Mouse (Mus musculus) heart, embryonic 15.5 days (tissue): Measurements from ENCODE around the gene Cers6. TPM values are rescaled to one million over a fixed set of nuclear protein-coding genes. Genes with fewer than 3 reads are reported as not detected.

Experiments
- ATAC-seq: fragments of 200-750 bp; cut with Nextera tagmentation; replicated peaks from 2 replicates; pipeline ENCODE4 v1.8.0; 2017; ENCODE audit warnings: low read depth, moderate TSS enrichment; ENCODE audit not compliant: insufficient number of reproducible peaks, insufficient read depth, low FRiP score
- H3K27ac ChIP-seq: fragments of 300-500 bp; sonication (generic); 2 replicates; pipeline ENCODE4 v1.5.1; 2015; ENCODE audit warnings: mild to moderate bottlenecking, inconsistent platforms
- H3K27me3 ChIP-seq: fragments of 300-500 bp; sonication (generic); 2 replicates; pipeline ENCODE4 v1.6.1; 2015; ENCODE audit warnings: inconsistent platforms
- H3K36me3 ChIP-seq: fragments of 300-500 bp; sonication (generic); 2 replicates; pipeline ENCODE4 v1.6.1; 2015; ENCODE audit warnings: mild to moderate bottlenecking, inconsistent platforms
- H3K4me1 ChIP-seq: fragments of 300-500 bp; sonication (generic); replicated peaks from 2 replicates; pipeline ENCODE4 v1.6.1; 2015; ENCODE audit warnings: inconsistent platforms
- H3K4me2 ChIP-seq: fragments of 300-500 bp; sonication (generic); 2 replicates; pipeline ENCODE4 v1.6.1; 2015; ENCODE audit warnings: inconsistent platforms, mild to moderate bottlenecking, moderate library complexity
- H3K4me3 ChIP-seq: fragments of 300-500 bp; sonication (generic); 2 replicates; pipeline ENCODE4 v1.5.1; 2015; ENCODE audit warnings: mild to moderate bottlenecking, inconsistent platforms
- H3K9ac ChIP-seq: fragments of 300-500 bp; sonication (generic); 2 replicates; pipeline ENCODE4 v1.6.1; 2015; ENCODE audit warnings: mild to moderate bottlenecking, inconsistent platforms
- H3K9me3 ChIP-seq: fragments of 300-500 bp; sonication (generic); replicated peaks from 2 replicates; pipeline ENCODE4 v1.6.1; 2016; ENCODE audit warnings: inconsistent platforms
- WGBS: fragments of 180-500 bp; shearing (Covaris S2); methylation state at CpG from one replicate; pipeline ENCODE4 v1.1.7; 2015; ENCODE audit warnings: mixed read lengths; 5-methylcytosine and 5-hydroxymethylcytosine counted together
- polyA plus RNA-seq: library from polyadenylated mRNA; unstranded; fragments of >200 nt; fragmentation: Nextera tagmentation; extraction: Ambion mirVana; gene quantifications from 2 replicates; pipeline ENCODE4 v1.2.1, GENCODE M21; 2015

Cers6 gene
- polyA plus RNA-seq, 1 experiment from 2014 or later: 19.2 TPM

- H3K4me3 ChIP-seq: no peak overlapping the region
- H3K9ac ChIP-seq: no peak overlapping the region
- no peak for ATAC-seq
- WGBS: 49% methylated on average over 5 of the region's 5 CpGs
- H3K4me1 ChIP-seq: peaks cover 20% of the 10 kb centered on the region
- no peak overlapping the region for H3K27ac ChIP-seq
- H3K27me3 ChIP-seq: no peaks in the 10 kb centered on the region
- no peak overlapping the region for H3K4me2 ChIP-seq
- no peaks in the 10 kb centered on the region; the same call in 1 of the 2 replicates for H3K36me3 ChIP-seq
- H3K9me3 ChIP-seq: no peaks in the 10 kb centered on the region
Observed at GRCm38 (mm10) chr2:68949728-68950127, 88.5 kb downstream of the Cers6 start.

- Histone ChIP-seq H3K4me3 (no peak overlapping the region), H3K27ac (no peak overlapping the region), H3K9me3 (no peaks in the 10 kb centered on the region), H3K4me1 (peaks cover 10% of the 10 kb centered on the region), H3K27me3 (no peaks in the 10 kb centered on the region), H3K4me2 (no peak overlapping the region), H3K9ac (no peak overlapping the region), H3K36me3 (no peaks in the 10 kb centered on the region; the same call in 1 of the 2 replicates)
- ATAC-seq: no peak
- 98% methylated on average over 3 of the region's 3 CpGs for WGBS
Observed at GRCm38 (mm10) chr2:68951706-68952105, 90.5 kb downstream of the Cers6 start.

- Histone ChIP-seq H3K4me2 (no peak overlapping the region), H3K27me3 (no peaks in the 10 kb centered on the region), H3K4me1 (peaks cover 14% of the 10 kb centered on the region), H3K4me3 (no peak overlapping the region), H3K9me3 (no peaks in the 10 kb centered on the region), H3K9ac (no peak overlapping the region), H3K27ac (no peak overlapping the region), H3K36me3 (no peaks in the 10 kb centered on the region; the same call in 1 of the 2 replicates)
- 86% methylated on average over 2 of the region's 2 CpGs for WGBS
- ATAC-seq: no peak
Observed at GRCm38 (mm10) chr2:68953688-68954087, 92.4 kb downstream of the Cers6 start.

GRCm38 (mm10) chr2:68955496-68955895 is 94.3 kb downstream of the Cers6 start:
- H3K4me1 ChIP-seq: peaks cover 3% of the 10 kb centered on the region
- H3K9me3 ChIP-seq: no peaks in the 10 kb centered on the region
- H3K27ac ChIP-seq: no peak overlapping the region
- no peak for ATAC-seq
- WGBS: 90% methylated on average over 2 of the region's 2 CpGs
- no peak overlapping the region for H3K4me3 ChIP-seq
- H3K9ac ChIP-seq: no peak overlapping the region
- no peak overlapping the region for H3K4me2 ChIP-seq
- no peaks in the 10 kb centered on the region for H3K27me3 ChIP-seq
- no peaks in the 10 kb centered on the region; the same call in 1 of the 2 replicates for H3K36me3 ChIP-seq

- Histone ChIP-seq H3K27me3 (no peaks in the 10 kb centered on the region), H3K4me3 (no peak overlapping the region), H3K4me2 (no peak overlapping the region), H3K36me3 (no peaks in the 10 kb centered on the region; the same call in 1 of the 2 replicates), H3K27ac (no peak overlapping the region), H3K9ac (no peak overlapping the region), H3K9me3 (no peaks in the 10 kb centered on the region), H3K4me1 (peaks cover 3% of the 10 kb centered on the region)
- WGBS: 81% methylated on average over 3 of the region's 3 CpGs
- no peak for ATAC-seq
Observed at GRCm38 (mm10) chr2:68956146-68956545, 94.9 kb downstream of the Cers6 start.

DNA sequence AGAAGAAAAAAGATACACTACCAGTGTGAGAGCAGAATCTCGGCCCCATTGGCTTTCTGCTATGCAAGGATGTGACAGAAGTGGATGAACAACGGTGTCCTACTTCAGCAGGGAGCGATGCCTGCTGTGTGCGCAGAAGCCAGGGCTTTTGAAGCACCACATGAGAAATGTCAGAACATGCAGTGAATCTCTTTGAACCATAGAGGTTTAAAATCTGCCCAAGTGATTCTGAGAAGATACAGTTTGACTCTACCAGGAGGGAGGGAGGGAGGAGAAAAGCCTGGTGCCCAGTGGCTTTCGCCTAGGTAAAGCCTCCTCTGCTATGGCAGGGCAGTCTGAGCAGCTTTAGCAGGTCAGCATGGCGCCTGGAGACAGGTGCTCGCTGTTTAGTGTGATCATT is 96.6 kb downstream of the Cers6 start:
- no peak overlapping the region for H3K27ac ChIP-seq
- H3K4me3 ChIP-seq: no peak overlapping the region
- no peaks in the 10 kb centered on the region for H3K36me3 ChIP-seq
- no peak overlapping the region for H3K9ac ChIP-seq
- H3K4me2 ChIP-seq: no peak overlapping the region
- ATAC-seq: no peak
- no peaks in the 10 kb centered on the region for H3K9me3 ChIP-seq
- H3K27me3 ChIP-seq: no peaks in the 10 kb centered on the region
- H3K4me1 ChIP-seq: peaks cover 3% of the 10 kb centered on the region
- 80% methylated on average over 7 of the region's 7 CpGs for WGBS

GRCm38 (mm10) chr2:68959573-68959972 is 98.3 kb downstream of the Cers6 start:
- 90% methylated on average over 4 of the region's 4 CpGs for WGBS
- H3K4me3 ChIP-seq: no peak overlapping the region
- H3K27ac ChIP-seq: no peak overlapping the region
- H3K36me3 ChIP-seq: no peaks in the 10 kb centered on the region
- no peaks in the 10 kb centered on the region for H3K9me3 ChIP-seq
- H3K4me1 ChIP-seq: peaks cover 3% of the 10 kb centered on the region
- no peak overlapping the region for H3K4me2 ChIP-seq
- no peak overlapping the region for H3K9ac ChIP-seq
- ATAC-seq: no peak
- H3K27me3 ChIP-seq: no peaks in the 10 kb centered on the region

DNA sequence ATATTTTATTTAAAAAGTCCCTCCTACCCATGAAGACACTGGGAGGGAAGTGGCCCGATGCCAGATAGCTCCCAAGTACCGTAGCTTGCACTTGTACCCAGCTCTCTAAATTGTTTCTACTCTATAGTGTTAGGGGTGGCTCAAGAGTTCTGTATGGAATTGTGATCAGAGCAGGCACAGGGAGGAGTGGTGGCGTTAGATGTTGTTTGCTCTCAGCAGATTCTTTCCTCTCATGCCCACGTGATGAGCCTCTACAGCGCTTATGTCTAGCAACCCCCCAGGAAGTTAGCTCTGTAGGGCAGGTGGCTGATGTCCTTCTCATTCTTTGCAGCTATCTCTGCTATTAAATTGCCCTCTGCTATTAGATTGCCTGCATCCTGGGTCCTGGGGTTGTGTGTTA is 98.8 kb downstream of the Cers6 start:
- ATAC-seq: no peak
- WGBS: 74% methylated on average over 5 of the region's 5 CpGs
- no peak overlapping the region for H3K4me2 ChIP-seq
- H3K4me3 ChIP-seq: no peak overlapping the region
- H3K27ac ChIP-seq: no peak overlapping the region
- H3K36me3 ChIP-seq: no peaks in the 10 kb centered on the region
- H3K9ac ChIP-seq: no peak overlapping the region
- H3K9me3 ChIP-seq: no peaks in the 10 kb centered on the region
- H3K4me1 ChIP-seq: peaks cover 3% of the 10 kb centered on the region
- no peaks in the 10 kb centered on the region for H3K27me3 ChIP-seq

DNA sequence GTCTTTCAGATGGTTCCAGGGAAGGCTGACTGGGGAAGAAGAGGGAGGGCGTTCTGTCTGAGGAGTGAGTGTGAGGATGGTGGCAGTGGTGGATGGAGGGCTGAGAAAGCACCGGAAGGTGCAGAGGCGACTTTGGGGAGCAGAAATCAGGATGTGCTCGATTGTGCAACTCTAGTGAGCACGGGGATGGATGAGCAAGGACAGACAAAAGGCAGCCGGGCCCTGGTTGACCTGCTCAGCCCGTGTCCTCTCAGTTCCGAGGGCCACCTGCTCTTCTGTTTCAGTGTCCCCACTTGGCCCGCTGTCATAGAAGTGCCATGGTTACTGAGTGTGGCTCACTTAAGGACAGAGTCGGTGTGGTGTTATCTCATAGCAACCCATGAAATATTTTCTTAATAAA is 99.4 kb downstream of the Cers6 start:
- no peaks in the 10 kb centered on the region for H3K27me3 ChIP-seq
- no peak overlapping the region for H3K9ac ChIP-seq
- no peak overlapping the region for H3K4me2 ChIP-seq
- no peak overlapping the region for H3K27ac ChIP-seq
- H3K4me1 ChIP-seq: peaks cover 3% of the 10 kb centered on the region
- H3K4me3 ChIP-seq: no peak overlapping the region
- no peak for ATAC-seq
- H3K9me3 ChIP-seq: no peaks in the 10 kb centered on the region
- H3K36me3 ChIP-seq: no peaks in the 10 kb centered on the region
- WGBS: 88% methylated on average over 10 of the region's 10 CpGs

DNA sequence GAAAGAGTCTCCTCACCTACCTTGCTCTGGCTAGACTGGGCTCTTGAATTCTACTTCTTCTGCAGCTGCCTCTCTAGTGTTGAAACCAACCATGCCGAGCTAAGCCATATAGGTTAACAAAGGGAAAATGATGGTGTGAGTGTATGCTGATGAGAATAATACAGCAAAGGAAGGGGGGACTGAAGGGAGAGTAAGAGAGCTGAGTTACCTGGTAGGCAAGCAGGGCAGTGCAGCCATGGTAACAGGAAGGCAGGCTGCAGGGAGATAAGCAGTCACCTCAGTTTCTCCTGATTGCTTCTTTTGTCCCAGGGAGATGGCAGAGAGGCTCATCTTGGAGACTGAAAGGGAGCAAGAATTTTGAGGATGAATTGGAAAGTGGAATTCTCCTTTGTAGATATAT is 105.1 kb downstream of the Cers6 start:
- Histone ChIP-seq H3K4me2 (no peak overlapping the region), H3K4me1 (no peaks in the 10 kb centered on the region), H3K36me3 (peaks cover 6% of the 10 kb centered on the region), H3K27ac (no peak overlapping the region), H3K4me3 (no peak overlapping the region), H3K9ac (no peak overlapping the region), H3K9me3 (peaks cover 5% of the 10 kb centered on the region; the same call in 1 of the 2 replicates), H3K27me3 (no peaks in the 10 kb centered on the region)
- 63% methylated on average over 1 of the region's 1 CpGs for WGBS
- ATAC-seq: no peak

GRCm38 (mm10) chr2:68968028-68968427 is 106.8 kb downstream of the Cers6 start:
- Histone ChIP-seq H3K9ac (no peak overlapping the region), H3K4me1 (no peaks in the 10 kb centered on the region), H3K9me3 (peaks cover 5% of the 10 kb centered on the region; the same call in 1 of the 2 replicates), H3K36me3 (peaks cover 6% of the 10 kb centered on the region), H3K27me3 (no peaks in the 10 kb centered on the region), H3K4me2 (no peak overlapping the region), H3K27ac (no peak overlapping the region), H3K4me3 (no peak overlapping the region)
- whole genome bisulfite sequencing: 84% methylated on average over 8 of the region's 8 CpGs
- ATAC-seq: no peak

DNA sequence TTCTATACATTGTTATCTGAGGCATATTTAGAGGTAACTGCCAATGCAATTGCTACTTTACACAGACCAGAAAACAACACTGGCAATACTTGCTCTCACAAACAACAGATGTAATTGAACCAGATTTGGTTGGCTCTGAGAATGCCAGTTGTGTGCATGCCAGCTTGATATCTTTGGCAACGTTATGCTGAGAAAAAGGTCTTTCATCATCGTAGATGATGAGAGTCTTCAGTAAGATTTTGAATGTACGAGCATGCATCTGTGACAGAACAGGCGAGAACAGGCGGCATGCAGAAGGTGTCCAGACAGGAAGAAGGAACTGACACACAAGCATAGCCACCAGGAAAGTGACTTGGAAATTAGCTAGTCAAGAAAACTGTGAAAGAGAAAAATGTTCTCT is 110.6 kb downstream of the Cers6 start:
- peaks cover 6% of the 10 kb centered on the region for H3K36me3 ChIP-seq
- 81% methylated on average over 5 of the region's 5 CpGs for WGBS
- H3K9ac ChIP-seq: no peak overlapping the region
- H3K27ac ChIP-seq: no peak overlapping the region
- H3K4me2 ChIP-seq: no peak overlapping the region
- no peaks in the 10 kb centered on the region for H3K4me1 ChIP-seq
- H3K9me3 ChIP-seq: peaks cover 5% of the 10 kb centered on the region; the same call in 1 of the 2 replicates
- H3K27me3 ChIP-seq: no peaks in the 10 kb centered on the region
- ATAC-seq: no peak
- H3K4me3 ChIP-seq: no peak overlapping the region
